Mouse (Mus musculus) brain, embryonic 18.5 days (tissue): ENCODE results near the gene Suox.
"Not testable (repeated sequence)": the region's sequence is repeated elsewhere in the genome, so short reads cannot be mapped to it uniquely, and the experiment has no call there.

Experiments
- DNase-seq: peaks from one replicate; pipeline ENCODE4 v3.0.0-alpha.2; 2012; ENCODE audit warnings: low read depth, low spot score

Suox gene

DNA sequence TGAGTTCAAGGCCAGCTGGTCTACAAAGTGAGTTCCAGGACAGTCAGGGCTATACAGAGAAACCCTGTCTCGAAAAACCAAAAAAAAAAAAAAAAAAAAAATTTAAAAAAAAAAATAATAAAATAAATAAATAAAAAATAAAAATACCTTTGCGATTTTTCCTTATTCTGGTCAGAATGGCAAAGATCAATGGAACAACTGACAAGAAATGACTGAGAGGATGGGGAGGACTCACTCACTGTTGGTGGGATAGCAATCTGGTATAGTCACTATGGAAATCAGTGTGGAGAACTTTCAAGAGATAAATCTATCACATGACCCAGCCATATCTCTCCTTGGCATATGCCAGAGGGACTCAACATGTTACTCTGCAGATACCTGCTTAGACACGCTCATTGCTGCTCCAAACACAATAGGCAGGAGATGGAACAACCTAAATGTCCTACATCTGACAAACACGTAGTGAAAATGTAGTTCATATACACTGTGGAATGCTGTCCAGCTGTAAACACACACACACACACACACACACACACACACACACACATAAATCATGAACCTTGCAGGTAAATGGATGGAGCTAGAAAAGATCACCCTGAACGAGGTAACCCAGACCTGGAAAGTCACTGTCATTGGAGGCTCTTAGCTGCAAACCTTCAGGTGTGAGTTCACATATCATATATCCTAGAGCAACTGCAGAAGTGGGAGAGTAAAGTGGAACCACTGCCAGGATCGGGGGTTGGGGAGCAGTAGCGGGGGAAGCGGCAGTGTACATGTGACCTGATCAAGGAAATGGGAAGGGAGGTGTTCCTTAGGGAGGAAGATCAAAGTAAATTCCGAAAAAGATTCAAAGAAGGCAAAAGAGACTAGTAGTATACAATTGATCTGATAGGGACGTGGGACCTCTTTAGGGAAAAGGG, 46.2 kb downstream of the Suox start:
- DNase-seq, result no peak

DNA sequence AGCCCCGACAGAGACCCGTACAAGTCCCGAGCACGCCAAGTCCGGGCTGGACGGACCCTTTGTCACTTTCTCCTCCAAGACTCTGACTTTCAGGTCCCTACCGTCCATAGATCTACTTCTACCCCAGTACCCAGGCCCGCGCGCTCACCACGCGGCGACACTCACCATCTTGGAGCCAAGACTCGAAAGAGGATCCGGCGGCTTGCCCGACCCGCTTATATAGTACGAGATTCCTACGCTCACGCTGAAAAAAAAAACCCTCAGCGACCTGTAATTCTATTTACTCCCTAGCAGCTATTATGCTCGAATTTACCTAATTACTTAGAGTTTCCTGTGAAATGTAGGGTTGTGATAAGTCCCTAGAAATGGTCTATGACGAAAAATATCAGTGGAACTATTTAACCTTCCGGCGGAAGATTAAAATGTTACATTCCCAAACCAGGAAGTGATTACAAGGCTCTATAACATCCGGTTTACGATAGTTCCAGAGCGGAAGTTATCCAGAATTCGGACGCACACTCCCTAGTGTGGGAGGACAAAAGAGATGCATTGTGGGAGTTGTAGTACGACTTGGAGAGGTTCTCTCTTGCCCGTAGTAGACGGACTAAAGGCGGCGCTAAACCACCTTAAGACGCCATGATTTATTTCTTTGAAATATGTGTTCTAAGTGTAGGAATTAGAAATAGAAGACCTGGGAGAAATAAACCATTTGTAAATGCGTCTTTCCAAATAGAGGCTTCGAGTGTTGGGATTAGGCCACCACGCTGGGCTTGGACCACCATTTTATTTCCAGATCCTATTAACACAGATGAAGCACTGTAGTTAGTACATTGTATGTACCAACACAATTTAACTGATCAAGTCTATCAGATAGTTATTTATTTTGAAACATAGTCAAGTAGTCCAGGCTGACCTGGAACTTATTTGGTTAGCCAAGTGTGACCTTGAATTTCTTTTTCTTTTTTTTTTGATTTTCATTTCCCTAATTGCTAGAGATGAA, 47.3 kb downstream of the Suox start, which contains the start of gene Rps26:
Gene Rps26, minus strand, starts transcription at position 437 of the 1,000 bp plus-strand sequence.
- peak; percentile 99 for DNase-seq

DNA sequence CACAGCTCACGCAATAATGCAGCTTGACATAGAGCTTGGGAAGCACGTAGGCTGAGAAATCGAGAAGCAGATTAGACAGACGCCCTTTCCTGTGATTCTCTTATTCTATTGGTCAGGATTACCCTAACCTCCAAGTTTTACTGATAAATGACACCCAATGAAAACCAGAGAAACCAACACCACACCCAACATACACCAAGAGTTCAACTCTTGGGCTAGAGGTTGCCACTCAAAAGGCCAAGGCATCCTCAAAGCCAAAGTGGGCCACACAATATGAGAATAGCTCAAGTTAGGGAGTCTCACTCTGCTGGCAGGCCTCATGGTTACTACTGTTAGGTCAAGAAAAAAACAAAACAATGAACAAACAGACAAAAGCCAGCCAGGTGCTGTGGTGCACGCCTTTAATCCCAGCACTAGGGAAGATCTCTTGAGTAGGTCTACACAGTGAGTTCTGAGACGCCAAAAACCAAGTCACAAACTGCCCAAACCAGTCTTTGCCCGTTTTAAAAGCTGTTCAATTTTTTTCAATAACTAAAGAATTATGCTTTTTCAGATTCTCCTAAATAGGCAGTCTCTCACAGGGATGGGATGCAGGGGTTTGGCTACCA, 48.5 kb downstream of the Suox start:
- no peak for DNase-seq

DNA sequence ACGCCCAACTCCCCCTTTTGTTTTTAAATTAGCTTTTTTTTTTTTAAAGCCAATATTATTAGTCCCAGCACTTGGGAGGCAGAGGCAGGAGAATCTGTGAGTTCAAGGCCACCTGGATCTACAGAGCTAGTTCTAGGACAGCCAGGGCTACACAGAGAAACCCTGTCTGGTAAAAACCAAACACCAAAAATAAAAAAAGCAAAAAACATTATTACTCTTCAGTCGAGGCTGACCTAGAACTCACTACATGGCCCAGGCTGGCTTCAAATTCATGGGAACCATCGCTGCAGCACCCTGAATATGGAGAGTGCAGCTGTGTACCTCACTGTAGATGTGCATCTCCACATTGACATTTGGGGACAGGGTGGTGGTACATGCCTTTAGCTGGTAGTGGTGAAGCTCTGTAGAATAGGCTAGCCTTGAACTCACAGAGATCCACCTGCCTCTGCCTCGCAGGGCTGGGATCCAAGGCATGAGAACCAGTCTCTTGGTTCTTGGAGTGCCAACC, 50.7 kb downstream of the Suox start:
- not testable (repeated sequence) for DNase-seq

DNA sequence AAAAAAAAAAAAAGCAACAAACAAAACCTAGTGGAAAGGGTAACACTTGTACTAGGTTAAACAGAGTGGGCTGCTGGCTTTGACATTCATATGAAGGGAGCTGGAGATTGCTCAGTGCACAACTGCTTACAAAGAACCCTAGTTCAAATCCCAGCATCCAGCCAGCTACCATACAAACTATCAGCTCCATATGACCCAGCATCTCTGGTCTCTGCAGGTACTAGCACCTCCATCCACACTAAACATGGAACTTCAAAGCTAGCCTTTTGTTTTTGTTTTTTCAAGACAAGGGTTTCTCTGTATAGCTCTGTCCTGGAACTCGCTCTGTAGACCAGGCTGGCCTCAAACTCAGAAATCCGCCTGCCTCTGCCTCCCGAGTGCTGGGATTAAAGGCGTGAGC, 51.2 kb downstream of the Suox start:
- DNase-seq, result no peak

DNA sequence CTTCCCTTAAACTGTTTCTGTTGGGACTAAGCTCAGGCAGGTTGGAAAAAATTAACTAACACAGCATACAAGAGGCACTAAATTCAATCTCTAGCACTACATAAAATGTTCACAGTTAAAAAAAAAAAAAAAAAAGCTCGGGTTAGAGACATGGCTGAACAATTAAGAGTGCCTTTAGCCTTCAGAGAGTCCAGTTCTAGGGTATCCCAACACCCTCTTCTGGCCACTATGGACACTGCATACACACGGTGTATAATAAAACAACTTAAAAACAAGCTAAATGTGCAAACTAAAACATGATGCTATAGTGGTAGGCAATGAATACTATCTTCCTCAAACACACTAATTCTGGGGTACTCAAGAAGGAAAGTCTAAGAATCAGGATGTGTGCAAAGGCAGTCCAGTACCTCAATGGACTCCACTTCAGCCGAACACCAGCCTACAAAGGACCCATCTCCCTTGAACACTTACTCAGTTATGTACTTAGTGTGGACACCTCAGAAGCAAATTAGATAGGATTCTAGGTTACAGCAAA, 51.8 kb downstream of the Suox start:
- no peak for DNase-seq

DNA sequence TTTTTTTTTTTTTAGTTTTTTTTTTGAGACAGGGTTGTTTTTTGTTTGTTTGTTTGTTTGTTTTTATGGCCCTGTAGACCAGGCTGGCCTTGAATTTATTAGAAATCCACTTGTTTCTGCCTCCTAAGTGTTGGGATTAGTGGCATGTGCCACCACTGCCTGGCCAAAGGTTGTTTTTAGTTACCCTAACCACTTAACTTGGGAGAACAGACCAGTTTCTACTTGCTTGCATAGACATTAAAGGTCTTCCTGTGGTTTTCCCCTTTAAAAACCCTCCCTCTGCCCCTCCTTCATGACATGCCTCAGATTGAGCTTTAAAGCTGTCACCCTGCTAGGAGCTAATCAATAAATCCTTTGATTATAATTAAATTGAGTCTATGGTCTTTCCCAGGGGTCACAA, 53.6 kb downstream of the Suox start:
- no peak for DNase-seq
